Mouse (Mus musculus) layer of hippocampus, adult 2 months (tissue): ENCODE results near the gene Cend1. TPM values are rescaled to one million over a fixed set of nuclear protein-coding genes. Genes with fewer than 3 reads are reported as not detected.
"Not testable (repeated sequence)": the region's sequence is repeated elsewhere in the genome, so short reads cannot be mapped to it uniquely, and the experiment has no call there.

Experiments used
- DNase-seq, 2 experiments: peaks; one replicate each; pipeline ENCODE4 v3.0.0; 2022; ENCODE audit warnings: low spot score in 2 of 2
- H3K27ac ChIP-seq: fragments of 200-600 bp; 2 replicates; pipeline ENCODE4 v1.8.1; 2022
- H3K4me3 ChIP-seq: fragments of 200-600 bp; 2 replicates; pipeline ENCODE4 v1.8.1; 2022; ENCODE audit warnings: mild to moderate bottlenecking
- CTCF ChIP-seq: fragments of 200-600 bp; conservative IDR thresholded peaks from 2 replicates; pipeline ENCODE4 v1.8.1; 2022; ENCODE audit warnings: antibody characterized with exemption, mild to moderate bottlenecking, moderate library complexity
- total RNA-seq, 2 experiments: library from RNA; stranded (reverse); gene quantifications; 2 replicates each; pipeline ENCODE4 v1.2.3; 2021

Gene Cend1
- total RNA-seq, 2 experiments from 2014 or later, result 251 to 263 TPM

DNA sequence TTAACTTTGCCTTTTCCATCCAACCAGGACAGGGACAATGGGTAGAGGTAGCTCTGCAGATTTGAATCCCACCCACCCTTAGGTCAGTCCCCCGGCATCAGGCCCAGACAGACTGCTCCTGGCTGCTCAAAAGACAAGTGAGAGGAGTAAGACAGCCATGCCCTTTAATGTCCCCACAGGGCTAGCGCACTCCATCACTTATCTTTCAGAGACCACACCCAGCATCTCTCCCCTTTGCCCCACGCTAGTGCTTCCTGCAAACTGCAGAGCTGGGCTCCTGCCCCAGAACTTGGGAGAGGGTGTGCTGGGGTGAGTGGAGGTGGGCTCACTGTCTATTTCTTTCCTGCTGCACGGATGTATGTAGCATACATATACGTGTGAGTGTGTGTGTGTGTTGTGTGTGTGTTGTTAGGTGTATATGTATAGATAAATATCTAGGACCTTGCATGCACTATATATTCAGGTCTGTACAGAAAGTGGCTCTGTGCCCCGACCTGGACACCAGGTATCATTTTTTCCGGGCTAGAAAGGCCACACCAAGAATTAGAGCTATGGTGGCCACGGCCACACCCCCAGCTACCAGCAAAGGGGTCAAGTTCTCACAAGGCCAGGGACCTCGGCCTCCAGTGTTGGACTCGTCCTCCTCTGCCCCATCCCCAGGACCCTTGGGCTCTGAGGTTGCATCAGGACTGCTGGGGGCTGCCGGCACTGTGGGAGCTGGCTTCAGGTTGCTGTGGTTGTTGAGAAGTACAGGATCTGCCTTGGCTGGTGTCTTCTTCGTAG, 2.2 kb downstream of the Cend1 start:
- DNase-seq, result no peak
- Histone ChIP-seq H3K4me3 (no peak overlapping the region), H3K27ac (no peak overlapping the region)
- no peak for TF ChIP-seq CTCF

DNA sequence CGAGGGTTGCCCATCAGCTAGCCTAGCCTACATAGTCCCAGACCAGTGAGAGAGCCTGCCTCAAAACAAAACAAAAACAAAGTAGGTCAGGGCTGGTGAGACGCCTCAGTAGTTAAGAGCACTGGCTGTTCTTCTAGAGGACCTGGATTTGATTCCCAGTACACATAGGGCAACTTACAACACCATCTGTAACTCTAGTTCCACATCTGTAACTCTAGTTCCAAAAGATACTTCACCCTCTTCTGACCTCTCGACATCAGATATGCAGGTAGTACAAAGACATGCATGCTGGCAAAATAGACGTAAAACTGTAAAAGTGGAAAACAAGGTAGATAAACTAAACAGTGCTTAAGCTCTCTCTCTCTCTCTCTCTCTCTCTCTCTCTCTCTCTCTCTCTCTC, 5.5 kb downstream of the Cend1 start:
- DNase-seq, result no peak
- Histone ChIP-seq H3K27ac (no peak overlapping the region), H3K4me3 (no peak overlapping the region)
- TF ChIP-seq CTCF, result no peak

DNA sequence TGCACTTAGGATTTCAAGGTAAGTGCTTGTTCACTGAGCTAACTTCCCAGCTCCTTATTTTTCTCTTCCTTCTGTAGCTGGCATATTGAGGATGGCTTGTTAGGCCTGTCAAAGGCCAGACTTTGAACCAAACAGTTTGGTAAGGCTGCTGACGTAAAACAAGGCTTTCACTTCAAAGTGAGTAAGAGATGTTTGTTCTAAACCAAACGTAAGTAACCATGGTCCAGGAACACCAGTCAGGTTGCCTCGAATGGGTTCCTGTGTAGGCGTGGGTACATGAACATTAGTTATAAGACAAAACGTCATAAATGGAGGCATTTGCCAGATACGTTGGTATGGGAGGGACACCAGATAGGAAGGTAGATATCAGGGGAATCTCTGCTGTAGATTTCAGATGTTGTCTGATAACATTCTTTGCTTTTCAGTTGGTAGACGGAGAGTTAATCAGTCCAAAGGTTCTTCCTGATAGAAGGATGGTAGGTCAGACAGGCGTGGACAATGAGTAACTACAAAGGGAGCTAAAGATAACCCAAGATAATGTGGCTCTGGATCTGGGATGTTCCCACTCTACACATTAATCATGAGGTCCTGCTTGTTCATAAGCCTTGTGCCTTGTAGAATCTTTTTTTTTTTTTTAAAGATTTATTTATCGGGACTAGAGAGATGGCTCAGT, 9.1 kb downstream of the Cend1 start:
- no peak for TF ChIP-seq CTCF
- Histone ChIP-seq H3K27ac (no peak overlapping the region), H3K4me3 (no peak overlapping the region)
- no peak for DNase-seq

DNA sequence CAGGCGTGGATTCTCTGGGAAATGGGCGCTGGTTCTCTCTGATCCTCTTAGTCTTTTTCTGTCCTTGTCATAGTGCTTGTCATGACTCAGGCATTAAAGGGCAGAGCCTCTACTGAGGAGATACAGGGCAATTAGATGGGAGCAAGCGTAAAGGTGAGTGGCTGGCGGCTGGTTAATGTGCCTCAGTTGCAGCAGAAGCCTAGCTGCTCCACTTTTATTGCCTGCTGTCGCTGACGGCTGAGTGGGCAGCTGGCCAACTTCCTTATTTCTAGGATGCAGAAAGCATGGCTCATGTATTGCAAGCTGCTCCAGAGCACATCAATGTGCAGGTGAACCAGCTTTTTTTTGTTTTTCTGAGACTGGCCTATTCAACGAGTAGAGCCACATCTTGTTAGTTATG, 10.3 kb downstream of the Cend1 start:
- peak overlapping the region; percentile 14; the same call in 1 of the 2 replicates for H3K27ac ChIP-seq
- peak in 1 of 2 experiments; percentile 61 for DNase-seq

DNA sequence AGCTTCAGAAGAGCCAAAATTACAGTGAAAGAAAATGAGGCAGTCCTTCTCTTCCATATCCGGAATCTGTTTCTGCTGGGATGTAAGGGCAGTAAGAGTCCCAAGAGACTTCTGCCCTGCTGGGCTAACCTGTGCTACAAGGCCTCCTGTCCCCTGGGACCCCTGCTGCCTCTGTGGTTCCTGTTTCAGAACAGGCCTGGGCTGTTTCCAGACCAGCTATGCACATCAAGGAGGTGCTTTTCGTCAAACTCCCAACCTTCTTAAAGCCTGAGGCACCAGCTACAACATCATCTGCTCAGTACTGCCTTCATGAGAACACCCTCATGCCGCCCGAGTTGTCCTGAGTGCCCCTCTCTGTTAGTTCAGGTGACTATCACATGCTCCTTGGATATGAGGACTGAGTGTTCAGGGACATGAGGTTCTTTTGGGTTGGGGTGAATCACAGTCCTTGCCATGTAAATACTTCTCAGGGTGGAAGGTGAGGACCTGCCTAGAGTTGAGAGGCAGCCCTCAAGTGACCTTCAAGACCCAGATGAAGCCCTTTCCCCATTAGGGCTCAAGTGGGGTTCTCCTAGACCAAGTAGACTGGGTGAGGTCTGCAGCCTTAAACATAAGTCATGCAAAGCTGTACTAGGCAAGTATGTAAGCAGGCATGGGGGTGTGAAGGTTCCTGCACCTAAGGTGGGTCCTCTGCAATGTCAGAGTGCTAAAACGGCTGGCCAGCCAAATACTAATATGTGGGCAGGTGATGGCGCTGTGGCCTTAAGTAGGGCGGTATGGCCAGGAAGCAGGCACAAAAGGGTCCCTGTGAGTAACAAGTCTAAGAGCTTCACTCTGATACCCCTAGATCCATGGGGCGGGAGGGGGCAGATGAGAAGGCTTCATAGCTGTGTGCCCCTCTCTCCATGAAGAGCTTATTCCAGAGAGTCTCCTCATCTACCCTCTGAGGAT, 11.3 kb downstream of the Cend1 start:
- no peak for DNase-seq
- Histone ChIP-seq H3K4me3 (no peak overlapping the region), H3K27ac (no peak overlapping the region)
- peak; percentile 16; the same call in 1 of the 2 replicates for TF ChIP-seq CTCF

More for the DNA sequence above, 10.3 kb downstream of the Cend1 start:
- TF ChIP-seq CTCF, result no peak
- no peak overlapping the region for H3K4me3 ChIP-seq

DNA sequence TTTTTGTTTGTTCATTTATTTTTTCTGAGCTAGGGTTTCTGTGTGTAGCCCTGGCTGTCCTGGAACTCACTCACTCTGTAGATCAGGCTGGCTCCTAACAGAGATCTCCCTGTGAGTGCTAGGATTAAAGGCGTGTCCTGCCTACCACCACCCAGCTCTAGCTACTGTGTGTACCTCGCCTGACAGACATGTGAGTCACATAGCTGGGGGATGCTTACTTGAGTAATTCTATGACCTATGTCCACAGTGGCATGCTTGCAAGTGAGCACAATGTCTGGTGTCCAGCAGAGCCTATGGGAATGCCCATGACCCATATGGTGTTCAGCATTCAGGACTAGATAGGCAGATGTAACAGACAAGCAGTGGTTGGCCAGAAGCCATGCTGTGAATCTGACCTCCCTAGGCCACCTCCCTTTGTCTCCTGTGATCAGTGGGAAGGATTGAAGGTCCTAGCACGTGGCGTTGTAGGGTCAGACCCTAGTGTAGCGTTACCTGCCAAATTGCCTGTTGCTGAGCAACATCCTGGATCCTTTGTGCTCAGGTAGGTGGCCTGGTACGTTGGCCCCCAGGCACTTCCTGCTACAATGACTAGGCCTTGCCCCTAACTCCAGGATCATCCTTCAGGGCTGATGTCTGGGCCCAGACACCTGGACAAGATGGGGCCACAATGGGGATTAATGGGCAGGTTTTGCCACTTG, 13.0 kb downstream of the Cend1 start:
- Histone ChIP-seq H3K27ac (no peak overlapping the region), H3K4me3 (no peak overlapping the region)
- TF ChIP-seq CTCF, result no peak
- DNase-seq, result no peak

DNA sequence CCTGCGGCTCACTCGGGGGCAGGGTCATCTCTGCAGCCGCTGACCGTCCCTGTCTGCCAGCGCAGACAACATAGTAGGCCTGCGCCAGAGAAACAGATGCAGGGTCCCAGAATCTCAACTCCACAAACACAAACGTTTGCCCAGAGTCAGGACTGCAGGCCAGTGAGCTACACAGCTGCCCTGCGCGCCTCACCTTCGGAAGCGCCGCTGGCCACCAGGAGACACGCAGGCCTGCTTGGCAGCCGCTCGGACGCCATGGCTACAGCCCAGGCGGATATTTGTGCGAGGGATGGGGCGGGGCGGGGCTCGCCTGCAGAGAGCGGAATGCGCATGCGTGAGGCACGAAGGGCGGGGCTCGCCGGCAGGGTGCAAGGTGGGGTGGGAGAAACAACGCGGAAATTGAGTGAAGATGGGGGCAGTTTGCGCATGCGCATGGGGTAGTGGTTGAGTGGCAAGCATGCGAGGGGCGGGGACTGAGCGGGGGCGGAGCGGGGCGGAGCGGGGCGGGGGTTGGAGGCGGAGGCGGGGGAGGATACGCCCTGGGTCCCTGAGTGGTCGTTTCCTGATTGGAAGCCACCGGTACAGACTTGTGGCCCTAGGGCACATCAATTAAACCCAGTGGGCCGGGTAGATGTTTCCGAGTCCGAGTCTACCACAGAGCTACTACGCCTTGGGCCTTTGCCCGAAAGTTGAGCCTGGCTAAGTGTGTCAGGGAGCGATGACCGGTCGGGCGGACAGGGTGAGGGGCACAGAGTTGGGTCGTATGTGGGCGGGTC, 15.3 kb downstream of the Cend1 start, which contains the start of gene Gatd1:
Gene Gatd1 (minus strand): TSS at position 328 of the 776 bp plus-strand sequence.
- TF ChIP-seq CTCF, result peak; percentile 37
- peak; percentile 99 to 100 for DNase-seq

DNA sequence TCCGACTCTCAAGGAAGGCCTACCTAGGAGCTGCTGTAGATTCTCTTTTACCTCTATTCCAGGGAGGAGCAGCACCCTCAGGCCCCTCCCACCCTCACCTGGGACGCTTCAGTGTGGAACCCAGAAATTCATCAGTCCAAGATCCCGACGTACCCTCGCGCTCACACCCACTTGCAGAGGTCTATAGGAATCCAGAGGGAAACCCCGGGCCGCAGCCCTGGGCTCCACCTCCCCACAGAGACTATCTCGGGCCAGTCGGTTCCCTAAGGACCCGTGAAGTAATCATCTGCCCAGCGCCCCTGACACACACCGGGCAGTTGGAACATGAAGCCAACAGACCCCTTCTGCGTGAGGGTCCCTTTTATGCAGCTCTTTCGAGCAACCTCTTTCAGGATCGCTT, 16.0 kb downstream of the Cend1 start:
- Histone ChIP-seq H3K27ac (peak overlapping the region; percentile 93), H3K4me3 (peak overlapping the region; percentile 99)
- TF ChIP-seq CTCF, result no peak
- no peak for DNase-seq

More for the DNA sequence above, 15.3 kb downstream of the Cend1 start, which contains the start of gene Gatd1:
- peak within 1 kb of the TSS; percentile 94 for H3K27ac ChIP-seq
- H3K4me3 ChIP-seq, result peak within 1 kb of the TSS; percentile 99

DNA sequence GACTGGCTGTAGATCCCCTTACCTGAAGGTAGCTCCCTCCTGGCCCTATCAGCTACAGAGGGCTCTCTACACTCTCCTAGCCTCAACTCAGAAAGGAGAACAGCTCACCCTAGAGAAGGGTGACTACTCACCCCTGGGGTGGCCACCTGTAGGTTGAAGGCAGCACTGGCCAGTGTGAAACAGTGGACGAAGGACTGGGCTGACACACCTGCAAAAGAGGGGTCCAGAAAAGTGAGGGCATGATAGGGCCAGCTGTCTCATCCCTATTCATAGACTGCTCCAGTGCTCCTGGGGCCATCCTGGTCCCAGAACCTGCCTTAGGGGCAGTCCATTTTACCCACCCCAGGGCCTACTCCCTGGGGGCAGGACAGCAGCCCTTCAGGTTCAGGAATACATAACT, 17.6 kb downstream of the Cend1 start:
- no peak overlapping the region for H3K4me3 ChIP-seq
- no peak for TF ChIP-seq CTCF
- H3K27ac ChIP-seq, result no peak overlapping the region
- DNase-seq, result no peak

DNA sequence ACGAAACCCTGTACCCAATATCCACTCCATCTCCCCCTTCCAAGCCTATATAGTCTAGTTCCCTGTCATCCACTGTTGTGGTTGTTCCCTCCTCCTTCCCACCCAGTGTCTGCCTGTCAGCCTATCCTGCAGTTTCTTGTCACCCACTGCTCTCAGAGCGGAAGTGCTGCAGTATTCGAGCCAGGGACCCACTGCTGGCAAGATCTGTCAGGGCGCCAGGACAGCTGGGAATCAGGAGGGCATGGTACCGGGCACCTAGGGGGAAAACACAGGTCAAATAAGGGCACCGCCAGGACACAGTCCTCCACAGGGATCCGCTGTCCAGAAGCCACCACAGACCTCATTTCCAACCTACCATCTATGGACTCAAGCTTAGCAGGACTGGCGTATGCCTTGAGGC, 18.7 kb downstream of the Cend1 start:
- TF ChIP-seq CTCF, result no peak
- Histone ChIP-seq H3K27ac (no peak overlapping the region), H3K4me3 (no peak overlapping the region)
- no peak for DNase-seq

DNA sequence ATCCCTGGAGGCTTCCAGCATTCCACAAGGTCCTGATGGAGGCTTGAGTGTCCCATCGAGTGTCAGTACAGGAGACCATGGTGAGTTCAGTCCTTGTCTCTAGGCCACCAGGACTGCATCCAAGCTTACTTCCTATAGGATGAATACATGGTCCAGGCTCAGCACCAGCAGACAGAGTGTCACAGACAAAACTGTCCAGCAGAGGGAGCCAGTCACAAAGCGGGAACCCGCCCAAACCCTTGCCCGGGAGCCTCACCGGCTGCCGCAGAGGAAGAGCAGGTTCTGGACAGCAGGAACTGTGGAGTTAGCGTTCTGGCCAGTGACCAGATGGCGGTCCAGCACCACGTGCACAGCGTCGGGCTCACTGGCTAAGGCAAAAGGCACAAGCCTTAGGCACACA, 20.5 kb downstream of the Cend1 start:
- TF ChIP-seq CTCF, result peak; percentile 98
- DNase-seq, result peak; percentile 82 to 87
- H3K4me3 ChIP-seq, result no peak overlapping the region
- H3K27ac ChIP-seq, result no peak overlapping the region

DNA sequence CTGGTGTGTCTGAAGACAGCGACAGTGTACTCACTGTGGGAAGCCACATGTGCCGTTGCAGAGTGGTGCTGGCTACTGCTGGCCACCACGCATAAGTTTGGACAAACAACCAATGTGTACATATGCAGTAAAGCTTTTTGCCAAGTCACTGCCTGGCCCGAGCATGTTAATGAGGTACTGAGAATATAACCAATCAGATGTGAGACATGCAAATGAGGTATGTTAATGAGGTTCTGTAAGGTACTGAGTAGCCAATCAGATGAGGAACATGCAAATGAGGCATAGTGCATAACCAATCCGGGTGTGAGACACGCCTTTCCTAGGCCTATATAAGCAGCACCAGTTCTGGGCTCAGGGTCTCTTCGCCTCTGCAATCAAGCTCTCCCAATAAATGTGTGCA, 21.6 kb downstream of the Cend1 start:
- H3K4me3 ChIP-seq, DNase-seq, H3K27ac ChIP-seq: not testable (repeated sequence)
